Mouse (Mus musculus): ENCODE data around the gene Pif1. TPM values are rescaled to one million over a fixed set of nuclear protein-coding genes. Genes with fewer than 3 reads are reported as not detected.

The Pif1 gene
- polyA plus RNA-seq, 1 experiment = 10.9 TPM

DNA sequence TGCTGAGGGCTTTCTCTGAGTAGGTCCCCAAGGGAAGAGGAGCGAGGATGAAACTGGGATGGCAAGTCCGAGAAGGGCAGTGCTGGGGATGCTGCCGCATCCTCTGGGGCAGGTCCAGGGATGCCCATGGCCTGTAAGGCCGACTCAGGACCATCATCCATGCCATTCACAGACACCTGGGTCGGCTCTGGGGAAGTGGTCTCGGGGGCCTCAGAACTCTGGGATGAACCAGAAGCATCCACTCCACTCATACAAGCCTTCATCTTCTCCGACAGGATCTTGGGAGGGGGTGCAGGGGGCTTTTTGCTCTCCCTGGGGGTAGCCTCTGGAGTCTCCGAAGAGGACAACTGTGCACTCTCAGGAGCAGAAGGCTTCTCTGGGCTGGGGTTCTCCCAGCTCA is 30.6 kb upstream of the Pif1 start:
- TF ChIP-seq POLR2A (IDR thresholded peaks at IDR 0.05; ENCODE audit: low read depth, low read length) (no peak), CTCF (IDR thresholded peaks at IDR 0.05; ENCODE audit: borderline replicate concordance, insufficient read depth, low read length) (no peak)
- Histone ChIP-seq H3K4me3 (ENCODE audit: insufficient read depth, low read length) (no peak overlapping the region), H3K27ac (ENCODE audit: insufficient read depth, low read length) (no peak overlapping the region), H3K4me1 (ENCODE audit: control insufficient read depth, insufficient read depth, low read length) (peaks cover 8% of the 10 kb centered on the region)

DNA sequence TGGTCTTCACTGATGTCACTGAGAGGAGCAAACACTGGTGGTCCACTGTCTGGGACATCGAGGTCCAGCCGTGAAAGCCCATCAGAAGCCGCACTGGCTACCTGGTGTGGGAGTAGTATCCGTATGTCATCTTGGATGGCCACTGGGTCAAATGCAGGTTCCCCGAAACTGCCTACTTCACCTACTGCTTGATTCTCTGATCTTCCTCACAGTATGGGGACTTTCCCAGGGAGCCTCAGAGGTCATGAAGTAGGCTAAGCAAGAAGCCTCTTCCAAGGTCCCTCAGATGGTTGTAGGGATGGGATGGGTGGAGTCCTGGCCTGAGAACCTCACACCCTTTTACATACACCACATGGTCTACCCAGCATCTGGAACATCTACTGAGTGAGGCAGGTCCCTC is 30.0 kb upstream of the Pif1 start:
- no peak overlapping the region for H3K27ac ChIP-seq (ENCODE audit: insufficient read depth, low read length)
- TF ChIP-seq CTCF (IDR thresholded peaks at IDR 0.05; ENCODE audit: borderline replicate concordance, insufficient read depth, low read length) = no peak
- TF ChIP-seq POLR2A (IDR thresholded peaks at IDR 0.05; ENCODE audit: low read depth, low read length) = no peak
- H3K4me1 ChIP-seq (ENCODE audit: control insufficient read depth, insufficient read depth, low read length) = peaks cover 7% of the 10 kb centered on the region; the same call in 1 of the 2 replicates
- H3K4me3 ChIP-seq (ENCODE audit: insufficient read depth, low read length) = no peak overlapping the region

DNA sequence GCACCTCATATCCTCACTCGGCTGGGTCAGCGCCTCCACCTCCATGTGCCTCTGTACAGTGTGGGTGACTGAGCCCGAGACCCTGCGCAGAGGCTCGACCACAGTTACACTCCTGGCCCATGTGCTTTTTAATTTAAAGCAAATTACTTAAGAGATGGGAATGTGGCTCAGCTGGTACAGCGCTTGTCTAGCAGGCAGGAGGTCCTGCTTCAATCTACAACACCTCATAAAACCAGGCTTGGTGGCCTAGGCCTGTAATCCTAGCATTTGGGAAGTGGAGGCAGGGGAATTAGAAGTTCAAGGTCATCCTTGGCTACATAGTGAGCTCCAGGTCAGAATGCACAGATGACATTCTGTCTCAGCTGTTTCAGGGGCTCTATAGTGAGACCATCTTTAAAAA is 28.2 kb upstream of the Pif1 start:
- TF ChIP-seq POLR2A (IDR thresholded peaks at IDR 0.05; ENCODE audit: low read depth, low read length) = no peak
- no peak for TF ChIP-seq CTCF (IDR thresholded peaks at IDR 0.05; ENCODE audit: borderline replicate concordance, insufficient read depth, low read length)
- no peak overlapping the region for H3K27ac ChIP-seq (ENCODE audit: insufficient read depth, low read length)
- H3K4me1 ChIP-seq (ENCODE audit: control insufficient read depth, insufficient read depth, low read length) = peaks cover 11% of the 10 kb centered on the region
- H3K4me3 ChIP-seq (ENCODE audit: insufficient read depth, low read length) = no peak overlapping the region

DNA sequence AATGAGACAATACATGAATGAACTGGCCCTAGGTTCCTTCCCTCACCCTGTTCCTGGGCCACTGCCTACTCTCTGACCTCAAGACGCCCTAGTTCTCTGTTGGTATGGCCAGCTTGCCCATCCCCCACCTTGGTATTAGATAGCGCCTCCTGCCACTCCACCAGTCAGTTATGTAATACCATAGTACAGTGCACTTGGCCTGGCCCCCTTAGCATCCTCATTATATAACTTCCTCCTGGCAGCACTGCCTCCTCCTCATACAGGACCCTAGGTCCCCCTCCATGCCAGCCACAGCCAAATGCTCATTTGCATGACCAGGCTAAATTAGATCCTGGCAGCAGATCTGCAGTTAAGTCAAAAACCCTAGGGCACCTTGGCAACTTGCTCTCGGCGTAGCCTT is 25.9 kb upstream of the Pif1 start:
- Histone ChIP-seq H3K27ac (ENCODE audit: insufficient read depth, low read length) (no peak overlapping the region), H3K4me1 (ENCODE audit: control insufficient read depth, insufficient read depth, low read length) (peaks cover 7% of the 10 kb centered on the region), H3K4me3 (ENCODE audit: insufficient read depth, low read length) (no peak overlapping the region)
- TF ChIP-seq CTCF (IDR thresholded peaks at IDR 0.05; ENCODE audit: borderline replicate concordance, insufficient read depth, low read length) (no peak), POLR2A (IDR thresholded peaks at IDR 0.05; ENCODE audit: low read depth, low read length) (no peak)

DNA sequence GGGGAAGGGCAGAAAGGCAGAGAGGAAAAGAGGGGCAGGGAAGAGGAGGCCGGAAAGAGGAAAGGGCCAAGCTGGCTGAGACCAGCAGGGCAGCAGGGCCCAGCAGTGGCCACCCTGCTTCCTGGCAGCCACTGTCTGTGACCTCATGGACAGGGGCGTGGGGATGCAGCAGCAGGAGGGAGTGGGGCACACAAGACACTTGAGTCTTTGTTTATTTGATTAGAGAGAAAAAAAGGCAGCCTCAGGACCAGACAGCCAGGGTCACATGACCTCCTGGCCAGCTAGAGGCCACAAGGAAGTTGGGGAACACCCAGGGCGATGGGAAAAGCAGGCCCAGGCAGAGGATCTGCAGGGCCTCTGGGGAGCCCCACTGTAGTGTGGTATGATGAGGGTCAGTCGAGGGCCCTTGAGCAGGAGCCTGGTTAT is 24.9 kb upstream of the Pif1 start:
- peaks cover 7% of the 10 kb centered on the region for H3K4me1 ChIP-seq (ENCODE audit: control insufficient read depth, insufficient read depth, low read length)
- TF ChIP-seq CTCF (IDR thresholded peaks at IDR 0.05; ENCODE audit: borderline replicate concordance, insufficient read depth, low read length) = no peak
- TF ChIP-seq POLR2A (IDR thresholded peaks at IDR 0.05; ENCODE audit: low read depth, low read length) = no peak
- H3K27ac ChIP-seq (ENCODE audit: insufficient read depth, low read length) = 0 out of 2 replicates have a peak overlapping the region, but pooled peaks have one; percentile 12
- no peak overlapping the region for H3K4me3 ChIP-seq (ENCODE audit: insufficient read depth, low read length)

DNA sequence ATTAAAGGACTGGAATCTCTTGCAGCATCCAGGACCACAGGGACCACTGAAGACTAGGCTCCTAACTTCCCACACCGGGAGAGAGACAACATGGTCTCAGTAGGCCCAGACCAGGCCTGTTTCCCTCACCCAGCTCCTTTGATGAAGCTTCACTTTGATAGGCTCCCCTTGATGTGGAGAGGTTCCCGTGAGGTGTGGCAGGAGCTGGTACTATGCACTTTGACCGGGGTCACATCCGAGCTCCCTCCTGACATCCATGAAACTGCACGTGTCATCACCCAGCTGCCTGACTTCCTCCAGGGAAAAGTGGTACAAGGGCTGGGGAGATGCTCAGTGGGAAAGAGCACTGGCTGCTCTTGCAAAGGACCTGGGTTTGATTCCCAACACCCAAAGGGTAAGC is 23.9 kb upstream of the Pif1 start:
- no peak overlapping the region for H3K27ac ChIP-seq (ENCODE audit: insufficient read depth, low read length)
- no peak overlapping the region for H3K4me3 ChIP-seq (ENCODE audit: insufficient read depth, low read length)
- peaks cover 7% of the 10 kb centered on the region for H3K4me1 ChIP-seq (ENCODE audit: control insufficient read depth, insufficient read depth, low read length)
- TF ChIP-seq POLR2A (IDR thresholded peaks at IDR 0.05; ENCODE audit: low read depth, low read length) = no peak
- no peak for TF ChIP-seq CTCF (IDR thresholded peaks at IDR 0.05; ENCODE audit: borderline replicate concordance, insufficient read depth, low read length)

DNA sequence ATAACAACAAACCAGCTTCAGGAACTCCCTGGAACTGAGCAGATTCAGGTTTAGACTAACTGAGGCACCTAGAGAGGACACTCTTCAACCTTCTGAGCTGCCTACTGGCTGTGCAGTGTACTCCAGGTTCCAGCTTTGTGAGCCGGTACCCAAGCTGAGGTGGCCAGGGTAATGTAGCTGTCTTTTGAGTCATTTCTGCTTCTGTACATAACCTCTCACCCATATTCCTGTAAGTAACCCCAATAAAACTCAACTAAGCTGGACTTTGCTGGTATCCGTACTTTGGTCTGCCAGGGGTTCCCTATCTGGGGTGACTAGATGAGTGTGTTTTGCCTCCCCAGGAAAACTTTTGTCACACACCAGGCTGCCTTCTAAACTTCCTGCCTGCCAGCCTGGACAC is 22.3 kb upstream of the Pif1 start:
- TF ChIP-seq CTCF (IDR thresholded peaks at IDR 0.05; ENCODE audit: borderline replicate concordance, insufficient read depth, low read length) (no peak), POLR2A (IDR thresholded peaks at IDR 0.05; ENCODE audit: low read depth, low read length) (no peak)
- Histone ChIP-seq H3K4me1 (ENCODE audit: control insufficient read depth, insufficient read depth, low read length) (peaks cover 7% of the 10 kb centered on the region), H3K27ac (ENCODE audit: insufficient read depth, low read length) (no peak overlapping the region), H3K4me3 (ENCODE audit: insufficient read depth, low read length) (no peak overlapping the region)

DNA sequence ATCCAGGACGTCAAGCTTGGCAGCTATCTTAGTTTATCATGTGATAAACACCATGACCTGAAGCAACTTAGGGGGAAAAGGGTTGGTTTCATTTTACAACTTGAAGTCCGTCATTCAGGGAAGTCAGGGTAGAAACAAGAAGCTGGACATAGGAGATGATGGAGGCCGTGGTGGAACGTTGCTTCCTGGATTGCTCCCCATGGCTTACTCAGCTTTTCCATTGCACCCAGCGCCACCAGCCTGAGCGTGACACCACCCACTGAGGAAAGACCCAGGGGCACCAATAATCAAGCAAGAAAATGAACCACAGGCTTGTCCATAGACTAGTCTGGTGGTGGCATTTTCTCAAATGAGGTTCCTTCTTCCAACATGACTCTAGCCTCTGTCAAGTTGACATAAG is 18.2 kb upstream of the Pif1 start:
- Histone ChIP-seq H3K27ac (ENCODE audit: insufficient read depth, low read length) (peak overlapping the region; percentile 91), H3K4me1 (ENCODE audit: control insufficient read depth, insufficient read depth, low read length) (no peaks in the 10 kb centered on the region), H3K4me3 (ENCODE audit: insufficient read depth, low read length) (no peak overlapping the region)
- TF ChIP-seq CTCF (IDR thresholded peaks at IDR 0.05; ENCODE audit: borderline replicate concordance, insufficient read depth, low read length) (no peak), POLR2A (IDR thresholded peaks at IDR 0.05; ENCODE audit: low read depth, low read length) (no peak)

DNA sequence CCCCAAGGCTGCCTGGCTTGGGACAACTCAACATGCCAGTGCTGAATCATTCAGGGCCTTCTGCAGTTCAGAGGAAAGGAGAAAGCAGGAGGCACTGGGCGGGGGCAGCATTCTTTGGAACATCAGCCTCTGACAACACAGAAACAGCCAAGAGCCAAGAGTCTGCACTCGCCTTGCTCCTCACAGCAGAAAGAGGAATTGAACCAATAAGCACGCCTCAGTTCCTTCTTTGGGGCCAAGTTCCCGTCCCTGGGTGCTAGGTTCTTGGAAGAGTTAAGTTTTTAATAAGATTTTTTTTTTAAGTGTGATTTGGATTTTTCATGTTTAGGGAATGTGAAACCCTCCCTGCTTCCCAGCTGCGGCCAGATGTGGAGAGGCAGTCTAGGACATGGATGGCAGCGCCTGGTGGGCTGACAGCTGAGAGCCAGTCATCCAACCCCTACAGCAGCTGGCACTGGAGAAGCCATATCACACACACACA is 17.4 kb upstream of the Pif1 start:
- Histone ChIP-seq H3K27ac (ENCODE audit: insufficient read depth, low read length) (peak overlapping the region; percentile 91), H3K4me1 (ENCODE audit: control insufficient read depth, insufficient read depth, low read length) (no peaks in the 10 kb centered on the region), H3K4me3 (ENCODE audit: insufficient read depth, low read length) (no peak overlapping the region)
- TF ChIP-seq CTCF (IDR thresholded peaks at IDR 0.05; ENCODE audit: borderline replicate concordance, insufficient read depth, low read length) (no peak), POLR2A (IDR thresholded peaks at IDR 0.05; ENCODE audit: low read depth, low read length) (no peak)

DNA sequence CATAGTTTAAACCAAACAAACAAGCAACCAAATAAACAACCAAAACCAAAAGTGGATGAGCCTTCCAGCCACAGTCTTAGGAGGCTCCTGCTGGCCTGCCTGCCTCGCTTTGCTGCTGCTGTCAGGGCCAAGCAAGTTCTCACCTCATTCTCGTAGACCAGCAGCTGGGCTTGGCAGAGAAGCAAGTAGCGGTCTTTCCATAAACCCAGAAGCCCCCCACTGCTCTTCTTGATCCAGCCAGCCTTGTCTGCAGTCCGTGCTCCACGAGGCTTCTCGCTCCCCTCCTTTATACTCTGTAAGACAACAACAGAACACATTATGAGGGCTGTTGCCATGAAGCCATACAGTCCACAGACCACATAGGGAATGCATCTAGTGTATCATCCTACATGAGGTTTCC is 14.1 kb upstream of the Pif1 start:
- Histone ChIP-seq H3K4me1 (ENCODE audit: control insufficient read depth, insufficient read depth, low read length) (peaks cover 10% of the 10 kb centered on the region), H3K27ac (ENCODE audit: insufficient read depth, low read length) (0 out of 2 replicates have a peak overlapping the region, but pooled peaks have one; percentile 14), H3K4me3 (ENCODE audit: insufficient read depth, low read length) (no peak overlapping the region)
- TF ChIP-seq POLR2A (IDR thresholded peaks at IDR 0.05; ENCODE audit: low read depth, low read length) (no peak), CTCF (IDR thresholded peaks at IDR 0.05; ENCODE audit: borderline replicate concordance, insufficient read depth, low read length) (no peak)
